Mouse (Mus musculus): ENCODE measurements around the gene Trim37. TPM values are rescaled to one million over a fixed set of nuclear protein-coding genes. Genes with fewer than 3 reads are reported as not detected.
"Not testable (repeated sequence)": the region's sequence is repeated elsewhere in the genome, so short reads cannot be mapped to it uniquely, and the experiment has no call there.

The Trim37 gene
- total RNA-seq, 2 experiments from 2014 or later = 26.2 to 34.2 TPM

GRCm38 (mm10) chr11:87222686-87223085 lies 95.8 kb downstream of the Trim37 start:
- no peak for DNase-seq (ENCODE audit: low spot score in 2 of 2)

- DNase-seq (ENCODE audit: low spot score in 2 of 2) = no peak
Measured at GRCm38 (mm10) chr11:87227056-87227455, 100.2 kb downstream of the Trim37 start.

GRCm38 (mm10) chr11:87233377-87233776 lies 106.5 kb downstream of the Trim37 start:
- no peak for DNase-seq (ENCODE audit: low spot score in 2 of 2)

GRCm38 (mm10) chr11:87234743-87235485 lies 108.0 kb downstream of the Trim37 start:
- no peak for DNase-seq (ENCODE audit: low spot score in 2 of 2)

- no peak for DNase-seq (ENCODE audit: low spot score in 2 of 2)
Measured at GRCm38 (mm10) chr11:87235486-87235872, 108.6 kb downstream of the Trim37 start.

GRCm38 (mm10) chr11:87238891-87239530 lies 112.1 kb downstream of the Trim37 start:
- no peak for DNase-seq (ENCODE audit: low spot score in 2 of 2)

- no peak for DNase-seq (ENCODE audit: low spot score in 2 of 2)
Measured at GRCm38 (mm10) chr11:87240141-87240832, 113.4 kb downstream of the Trim37 start.

- no peak for DNase-seq (ENCODE audit: low spot score in 2 of 2)
Measured at GRCm38 (mm10) chr11:87240833-87241215, 113.9 kb downstream of the Trim37 start.

- DNase-seq (ENCODE audit: low spot score in 2 of 2) = no peak
Measured at GRCm38 (mm10) chr11:87241256-87241655, 114.4 kb downstream of the Trim37 start.

- no peak for DNase-seq (ENCODE audit: low spot score in 2 of 2)
Measured at GRCm38 (mm10) chr11:87245171-87245840, 118.4 kb downstream of the Trim37 start.

- no peak for DNase-seq (ENCODE audit: low spot score in 2 of 2)
Measured at GRCm38 (mm10) chr11:87246107-87246651, 119.3 kb downstream of the Trim37 start.

- no peak for DNase-seq (ENCODE audit: low spot score in 2 of 2)
Measured at GRCm38 (mm10) chr11:87246724-87247493, 120.0 kb downstream of the Trim37 start.

GRCm38 (mm10) chr11:87247494-87247866 lies 120.6 kb downstream of the Trim37 start:
- DNase-seq (ENCODE audit: low spot score in 2 of 2) = no peak

- no peak for DNase-seq (ENCODE audit: low spot score in 2 of 2)
Measured at GRCm38 (mm10) chr11:87250132-87250531, 123.3 kb downstream of the Trim37 start.

GRCm38 (mm10) chr11:87253294-87253693 lies 126.4 kb downstream of the Trim37 start:
- DNase-seq (ENCODE audit: low spot score in 2 of 2) = no peak

- DNase-seq (ENCODE audit: low spot score in 2 of 2) = no peak
Measured at GRCm38 (mm10) chr11:87254149-87254548, 127.3 kb downstream of the Trim37 start.

GRCm38 (mm10) chr11:87257282-87257681 lies 130.4 kb downstream of the Trim37 start:
- no peak for DNase-seq (ENCODE audit: low spot score in 2 of 2)

- DNase-seq (ENCODE audit: low spot score in 2 of 2) = no peak
Measured at GRCm38 (mm10) chr11:87259792-87260191, 132.9 kb downstream of the Trim37 start.

GRCm38 (mm10) chr11:87261705-87262104 lies 134.8 kb downstream of the Trim37 start:
- DNase-seq (ENCODE audit: low spot score in 2 of 2) = not testable (repeated sequence)

- DNase-seq (ENCODE audit: low spot score in 2 of 2) = no peak
Measured at GRCm38 (mm10) chr11:87263946-87264345, 137.1 kb downstream of the Trim37 start.

GRCm38 (mm10) chr11:87266246-87266645 lies 139.4 kb downstream of the Trim37 start:
- no peak for DNase-seq (ENCODE audit: low spot score in 2 of 2)
